Mouse (Mus musculus) stomach, postnatal 0 days (tissue): ENCODE measurements around the gene Zcchc14. TPM values are rescaled to one million over a fixed set of nuclear protein-coding genes. Genes with fewer than 3 reads are reported as not detected.
"Not testable (repeated sequence)": the region's sequence is repeated elsewhere in the genome, so short reads cannot be mapped to it uniquely, and the experiment has no call there.

Source experiments
- ATAC-seq: fragments of 200-750 bp; cut with Nextera tagmentation; 2 replicates; pipeline ENCODE4 v1.8.0; 2017; ENCODE audit not compliant: low FRiP score, low TSS enrichment
- DNase-seq: peaks from one replicate; pipeline ENCODE4 v3.0.0-alpha.2; 2016; ENCODE audit warnings: low spot score
- H3K27ac ChIP-seq: fragments of 300-500 bp; sonication (generic); replicated peaks from 2 replicates; pipeline ENCODE4 v1.5.1; 2014; ENCODE audit warnings: mild to moderate bottlenecking, control low read depth
- H3K27me3 ChIP-seq: fragments of 300-500 bp; sonication (generic); 2 replicates; pipeline ENCODE4 v1.6.1; 2014; ENCODE audit warnings: low read length; ENCODE audit not compliant: control insufficient read depth, insufficient read depth
- H3K36me3 ChIP-seq: fragments of 300-500 bp; sonication (generic); 2 replicates; pipeline ENCODE4 v1.6.1; 2014; ENCODE audit warnings: low read length, mixed read lengths; ENCODE audit not compliant: control insufficient read depth, insufficient read depth
- H3K4me1 ChIP-seq: fragments of 300-500 bp; sonication (generic); replicated peaks from 2 replicates; pipeline ENCODE4 v1.6.1; 2014; ENCODE audit warnings: antibody characterized with exemption; ENCODE audit not compliant: control insufficient read depth, insufficient read depth
- H3K4me2 ChIP-seq: fragments of 300-500 bp; sonication (generic); replicated peaks from 2 replicates; pipeline ENCODE4 v1.6.1; 2014; ENCODE audit warnings: low read depth, mild to moderate bottlenecking, control low read depth, moderate library complexity
- H3K4me3 ChIP-seq: fragments of 300-500 bp; sonication (generic); 2 replicates; pipeline ENCODE4 v1.5.1; 2014; ENCODE audit warnings: low read depth, low read length, control low read depth
- H3K9ac ChIP-seq: fragments of 300-500 bp; sonication (generic); 2 replicates; pipeline ENCODE4 v1.6.1; 2014; ENCODE audit warnings: mild to moderate bottlenecking, low read length, control low read depth, mixed read lengths
- H3K9me3 ChIP-seq: fragments of 300-500 bp; sonication (generic); 2 replicates; pipeline ENCODE4 v1.6.1; 2016; ENCODE audit warnings: low read length; ENCODE audit not compliant: control insufficient read depth
- CTCF ChIP-seq: IDR thresholded peaks from 2 replicates; pipeline ENCODE4 v1.5.1; 2016; ENCODE audit warnings: antibody characterized with exemption, low read depth, mild to moderate bottlenecking, moderate library complexity
- EP300 ChIP-seq: optimal IDR thresholded peaks from 2 replicates; pipeline ENCODE3; 2016; ENCODE audit warnings: antibody characterized with exemption
- WGBS: fragments of 180-500 bp; shearing (Covaris S2); extraction: QIAGEN DNeasy Blood & Tissue Kit; methylation state at CpG from one replicate; pipeline ENCODE4 v1.1.7; 2014; 5-methylcytosine and 5-hydroxymethylcytosine counted together
- polyA plus RNA-seq: library from polyadenylated mRNA; unstranded; fragments of >200 nt; fragmentation: Nextera tagmentation; extraction: Ambion mirVana; gene quantifications from 2 replicates; pipeline ENCODE4 v1.2.1, GENCODE M21; 2015

Gene Zcchc14
- polyA plus RNA-seq, 1 experiment from 2014 or later: 4.5 TPM

DNA sequence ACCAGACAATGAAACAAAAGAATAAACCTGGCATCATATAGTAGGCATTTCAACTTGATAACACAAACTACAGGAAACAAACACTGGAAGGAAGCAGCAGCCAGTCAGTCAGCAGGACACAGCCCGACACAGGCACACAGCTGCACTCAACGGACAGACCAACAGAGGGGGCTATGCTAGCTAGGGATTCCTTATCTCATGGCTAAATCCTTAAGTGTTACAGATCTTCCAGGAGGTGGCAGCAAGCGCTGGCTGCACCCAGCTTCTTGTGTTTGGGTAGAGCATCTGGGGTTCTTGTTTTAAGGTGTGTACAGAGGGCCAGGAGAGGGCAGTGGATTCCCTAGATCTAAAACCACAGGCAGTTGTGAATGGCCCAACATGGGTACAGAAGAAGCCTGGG, 49.8 kb downstream of the Zcchc14 start:
- Histone ChIP-seq H3K4me2 (no peak overlapping the region), H3K9ac (no peak overlapping the region), H3K27me3 (no peaks in the 10 kb centered on the region), H3K9me3 (no peaks in the 10 kb centered on the region), H3K4me1 (no peaks in the 10 kb centered on the region), H3K36me3 (peaks cover 28% of the 10 kb centered on the region), H3K4me3 (no peak overlapping the region), H3K27ac (no peak overlapping the region)
- DNase-seq (peak; percentile 79), ATAC-seq (peak; percentile 59)
- peak; percentile 97 for TF ChIP-seq CTCF
- no peak for TF ChIP-seq EP300
- WGBS: 22% methylated on average over 3 of the region's 3 CpGs

DNA sequence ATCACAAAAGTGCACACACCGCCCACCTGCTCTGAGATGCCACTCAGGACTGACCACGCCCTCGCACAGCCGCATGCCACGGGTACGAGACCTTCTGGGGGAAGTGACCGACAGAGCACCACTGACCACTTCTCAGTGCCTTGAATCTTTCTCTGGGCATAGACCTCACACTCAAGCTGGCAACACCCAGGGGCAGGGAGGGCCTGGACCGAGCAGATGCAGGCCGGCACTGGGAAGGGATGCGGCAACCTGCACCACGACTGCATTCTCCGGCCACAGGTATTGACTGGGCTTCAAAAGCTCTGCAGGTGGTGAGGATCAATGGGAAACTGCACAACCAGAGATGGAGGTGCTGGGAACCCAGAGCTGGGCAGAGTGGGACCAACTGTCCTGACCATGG, 50.3 kb downstream of the Zcchc14 start:
- Histone ChIP-seq H3K4me3 (no peak overlapping the region), H3K36me3 (peaks cover 33% of the 10 kb centered on the region), H3K4me2 (no peak overlapping the region), H3K27ac (no peak overlapping the region), H3K9me3 (no peaks in the 10 kb centered on the region), H3K4me1 (no peaks in the 10 kb centered on the region), H3K27me3 (no peaks in the 10 kb centered on the region), H3K9ac (no peak overlapping the region)
- 87% methylated on average over 12 of the region's 12 CpGs for WGBS
- ATAC-seq: no peak
- TF ChIP-seq EP300 (no peak), CTCF (no peak)
- no peak for DNase-seq

DNA sequence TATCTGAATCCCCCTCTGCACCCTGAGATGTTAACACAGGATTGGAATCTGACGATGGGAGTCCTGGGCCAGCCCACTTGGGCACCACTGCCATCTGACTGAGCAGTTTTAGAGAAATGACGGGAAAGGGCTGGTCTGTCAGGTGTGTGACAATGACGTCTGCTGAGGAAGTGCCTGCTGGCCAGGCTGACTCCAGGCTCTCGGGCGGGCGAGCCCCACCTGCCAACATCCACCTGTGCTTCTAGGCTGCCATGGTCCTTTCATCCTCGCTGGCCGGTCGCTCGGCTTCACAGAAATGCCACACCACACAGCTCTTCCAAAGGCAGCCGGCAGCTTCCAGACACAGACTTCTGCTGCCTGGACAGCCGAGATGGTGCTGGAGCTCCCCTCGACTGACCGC, 52.9 kb downstream of the Zcchc14 start:
- H3K27ac ChIP-seq: no peak overlapping the region
- no peaks in the 10 kb centered on the region for H3K9me3 ChIP-seq
- no peak for DNase-seq
- TF ChIP-seq EP300 (no peak), CTCF (no peak)
- peaks cover 25% of the 10 kb centered on the region for H3K36me3 ChIP-seq
- no peaks in the 10 kb centered on the region for H3K4me1 ChIP-seq
- no peak overlapping the region for H3K4me2 ChIP-seq
- no peak overlapping the region for H3K4me3 ChIP-seq
- H3K27me3 ChIP-seq: no peaks in the 10 kb centered on the region
- 85% methylated on average over 14 of the region's 14 CpGs for WGBS
- H3K9ac ChIP-seq: no peak overlapping the region
- no peak for ATAC-seq

DNA sequence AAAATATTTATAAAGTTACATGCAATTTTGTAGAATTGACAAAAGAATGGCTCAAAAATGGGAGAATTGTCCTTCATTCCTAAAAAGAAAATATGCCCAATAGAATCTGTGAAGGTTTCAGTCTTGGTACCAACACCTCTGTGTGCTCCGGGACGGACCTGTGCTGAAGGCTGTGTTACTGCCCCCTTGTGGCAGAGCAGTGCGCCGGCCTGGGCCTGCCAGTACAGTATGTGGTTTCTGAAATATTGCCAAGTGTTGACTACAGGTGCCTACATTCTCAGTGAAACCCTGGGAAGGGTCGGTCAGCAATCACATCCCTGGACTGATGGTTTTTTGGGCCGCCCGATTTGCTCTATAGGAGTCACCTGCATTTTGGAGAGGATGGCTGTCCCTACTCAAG, 53.8 kb downstream of the Zcchc14 start:
- peak; percentile 80 for ATAC-seq
- Histone ChIP-seq H3K4me2 (no peak overlapping the region), H3K27me3 (no peaks in the 10 kb centered on the region), H3K4me3 (no peak overlapping the region), H3K4me1 (no peaks in the 10 kb centered on the region), H3K9me3 (no peaks in the 10 kb centered on the region), H3K9ac (no peak overlapping the region), H3K36me3 (peaks cover 15% of the 10 kb centered on the region), H3K27ac (no peak overlapping the region)
- DNase-seq: peak; percentile 88
- TF ChIP-seq CTCF: peak; percentile 92
- TF ChIP-seq EP300: no peak
- 20% methylated on average over 7 of the region's 7 CpGs for WGBS

DNA sequence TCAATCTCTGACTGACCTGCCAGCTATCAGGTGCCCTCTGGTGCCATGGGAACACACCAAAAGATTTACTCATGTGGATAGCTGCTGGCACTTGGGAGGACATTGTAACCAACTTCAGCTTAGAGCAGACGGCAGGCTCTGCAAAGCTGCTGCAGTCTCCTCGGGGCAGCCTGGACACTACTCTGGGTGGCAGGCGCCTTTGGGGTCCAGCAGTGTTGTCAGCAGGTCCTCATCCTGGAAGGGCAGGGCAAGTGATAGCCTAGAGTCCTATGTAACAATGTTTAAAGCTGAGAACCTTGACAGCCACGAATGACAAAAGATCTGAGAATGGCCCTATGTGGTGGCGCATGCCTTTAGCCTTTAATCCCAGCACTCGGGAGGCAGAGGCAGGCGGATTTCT, 54.5 kb downstream of the Zcchc14 start:
- TF ChIP-seq CTCF: no peak
- no peak for TF ChIP-seq EP300
- no peak for ATAC-seq
- no peak overlapping the region for H3K4me2 ChIP-seq
- H3K36me3 ChIP-seq: peaks cover 12% of the 10 kb centered on the region
- H3K27ac ChIP-seq: no peak overlapping the region
- H3K4me3 ChIP-seq: no peak overlapping the region
- WGBS: 89% methylated on average over 7 of the region's 7 CpGs
- DNase-seq: no peak
- H3K27me3 ChIP-seq: no peaks in the 10 kb centered on the region
- no peaks in the 10 kb centered on the region for H3K9me3 ChIP-seq
- no peaks in the 10 kb centered on the region for H3K4me1 ChIP-seq
- H3K9ac ChIP-seq: no peak overlapping the region

DNA sequence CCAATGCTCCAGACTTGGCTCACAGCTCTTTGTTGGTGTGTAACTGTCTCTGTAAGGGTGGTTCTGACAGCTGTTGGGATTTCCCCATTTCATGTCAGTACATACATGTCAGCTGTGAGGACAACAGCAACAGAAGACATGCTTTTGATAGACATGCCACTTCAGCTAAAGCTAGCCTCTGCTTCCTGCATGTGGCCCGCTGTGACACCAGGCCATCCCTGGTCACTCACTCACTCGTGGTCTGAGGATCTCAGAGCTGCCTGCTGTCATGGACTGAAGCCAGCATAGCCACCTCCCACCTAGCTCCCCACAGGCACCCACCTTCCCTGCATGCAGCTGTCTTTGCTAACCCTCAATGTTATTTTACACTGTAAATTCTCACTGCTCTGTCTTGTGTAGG, 55.2 kb downstream of the Zcchc14 start:
- H3K27ac ChIP-seq, H3K9ac ChIP-seq, ATAC-seq, H3K27me3 ChIP-seq, H3K4me1 ChIP-seq, H3K4me2 ChIP-seq, H3K4me3 ChIP-seq, H3K9me3 ChIP-seq, DNase-seq: not testable (repeated sequence)
- H3K36me3 ChIP-seq: peaks cover 12% of the 10 kb centered on the region
- 65% methylated on average over 2 of the region's 2 CpGs for WGBS

DNA sequence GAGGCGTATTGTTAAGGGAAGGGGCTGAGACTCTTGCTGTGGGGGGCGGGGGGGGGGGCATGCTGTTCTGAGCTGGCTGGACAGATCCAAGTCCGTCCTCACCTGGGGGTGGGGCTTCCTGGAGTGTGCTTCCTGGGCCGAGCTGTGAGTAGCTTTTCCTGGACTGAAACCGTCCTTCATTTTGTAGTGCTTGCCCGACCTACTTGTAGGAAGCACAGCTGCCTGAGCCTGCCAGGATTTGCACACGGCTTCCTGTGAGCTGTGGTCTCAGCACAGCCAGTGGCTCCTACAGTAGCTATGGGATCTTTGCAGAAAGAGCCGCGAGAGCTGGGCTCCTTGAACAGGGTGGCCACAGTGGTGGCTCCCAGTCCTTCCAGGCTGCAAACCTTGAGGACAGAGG, 58.7 kb downstream of the Zcchc14 start:
- DNase-seq (no peak), ATAC-seq (no peak)
- TF ChIP-seq EP300 (no peak), CTCF (no peak)
- Histone ChIP-seq H3K36me3 (peaks cover 7% of the 10 kb centered on the region), H3K4me2 (no peak overlapping the region), H3K27ac (no peak overlapping the region), H3K9me3 (no peaks in the 10 kb centered on the region), H3K27me3 (no peaks in the 10 kb centered on the region), H3K4me3 (no peak overlapping the region), H3K9ac (no peak overlapping the region), H3K4me1 (peaks cover 6% of the 10 kb centered on the region)
- WGBS: 71% methylated on average over 9 of the region's 9 CpGs
